1 mouse cellular context compared by ENCODE assay signal in the genomic region with DNA sequence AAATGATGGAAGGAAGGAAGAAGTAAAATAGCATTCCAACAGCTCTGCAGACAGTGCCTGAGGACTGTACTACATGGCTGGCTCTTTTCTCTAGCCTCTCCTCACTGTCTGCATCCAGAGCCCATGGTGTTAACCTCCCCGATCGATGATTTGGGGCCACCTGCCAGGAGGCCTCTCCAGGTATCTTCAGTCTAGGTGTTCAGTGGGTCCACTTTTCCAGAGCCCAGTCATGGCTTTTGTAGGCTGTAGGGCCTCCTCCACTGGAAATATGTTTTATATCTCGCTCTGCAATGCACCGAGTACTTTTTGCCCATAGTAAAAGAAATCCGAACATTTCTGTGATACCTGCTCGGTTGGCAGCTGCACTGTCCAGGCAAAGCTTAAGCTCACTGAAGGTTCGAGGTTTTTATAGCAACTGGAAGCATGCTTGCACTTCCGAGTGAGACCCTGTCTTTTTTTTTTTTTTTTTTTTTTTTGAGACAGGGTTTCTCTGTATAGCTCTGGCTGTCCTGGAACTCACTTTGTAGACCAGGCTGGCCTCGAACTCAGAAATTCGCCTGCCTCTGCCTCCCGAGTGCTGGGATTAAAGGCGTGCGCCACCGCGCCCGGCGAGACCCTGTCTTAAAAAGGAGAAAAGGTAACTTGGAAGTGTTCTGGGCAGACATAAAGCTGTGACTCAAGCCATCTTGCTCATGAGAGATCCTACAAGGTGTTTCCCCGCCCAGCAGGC.
TF ChIP-seq lines count a peak whose summit lies in the region.

No protein-coding gene starts in this region.

TF ChIP-seq in MEL, 35 proteins besides CTCF, POLR2A, EP300 and RAD21:
- TF ChIP-seq MAZ (IDR thresholded peaks at IDR 0.05; ENCODE audit: low read depth, low read length), result no peak
- peak; percentile 71 for TF ChIP-seq ZNF384 (IDR thresholded peaks at IDR 0.05; ENCODE audit: low read depth, low read length)
- TF ChIP-seq E2F4 (IDR thresholded peaks at IDR 0.05; ENCODE audit: borderline replicate concordance, low read depth, low read length), result no peak
TF ChIP-seq in MEL: peak in this region for 1.
